31 mouse cellular contexts compared by ENCODE assay signal in genomic region chr6:128039077-128039766, GRCm38 (mm10).
A peak's percentile ranks its signal among the peaks of the same experiment; 100 is the strongest.
DNase-seq lines count a peak whose midpoint lies in the region; ATAC-seq and TF ChIP-seq lines count a peak whose summit lies in the region.
"Had no signal": no experiment of that assay in that cellular context is flagged by ENCODE, and none has a peak within 500 bp of the region (broad histone marks: within the 10 kb centered on the region; RNA-seq: fewer than 3 reads in every experiment).

No protein-coding gene starts in this region.

- no peaks in the 10 kb centered on the region for H3K9me3 ChIP-seq in heart, embryonic 10.5 days
- H3K9me3 ChIP-seq in liver, embryonic 11.5 days (ENCODE audit: control insufficient read depth, low read length), result no peaks in the 10 kb centered on the region
- H3K9me3 ChIP-seq: embryonic facial prominence, embryonic 10.5 days; embryonic facial prominence, embryonic 13.5 days; forebrain, embryonic 10.5 days; forebrain, embryonic 13.5 days had no signal

- H3K4me1 ChIP-seq in heart, embryonic 10.5 days, result peaks cover 98% of the 10 kb centered on the region
- peaks cover 15% of the 10 kb centered on the region for H3K4me1 ChIP-seq in liver, adult 2 months (ENCODE audit: control insufficient read depth, insufficient read depth, low read length)
- peaks cover 8% of the 10 kb centered on the region for H3K4me1 ChIP-seq in liver, embryonic 11.5 days (replicated peaks; ENCODE audit: control insufficient read depth, insufficient read depth, low read length)

- H3K27ac ChIP-seq in heart, embryonic 10.5 days, result 0 out of 2 replicates have a peak overlapping the region, but pooled peaks have one; percentile 23
- no peak overlapping the region for H3K27ac ChIP-seq in liver, adult 2 months (replicated peaks; ENCODE audit: insufficient read depth, low read depth, low read length)
- H3K27ac ChIP-seq in liver, embryonic 11.5 days (ENCODE audit: low read depth, low read length), result no peak overlapping the region
- H3K27ac ChIP-seq: embryonic facial prominence, embryonic 13.5 days; forebrain, embryonic 10.5 days; forebrain, embryonic 13.5 days; gastrocnemius, adult 2 months; hindbrain, embryonic 14.5 days; hindbrain, postnatal 0 days had no signal

- no peaks in the 10 kb centered on the region; the same call in 1 of the 2 replicates for H3K79me2 ChIP-seq in liver, adult 2 months (ENCODE audit: control insufficient read depth, insufficient read depth, low read length)
- no peaks in the 10 kb centered on the region for H3K79me2 ChIP-seq in myocyte (ENCODE audit: control insufficient read depth, insufficient read depth)

- intact Hi-C loops in heart, postnatal 10 days (cut with DNase I), result no loop called here

- 85% methylated on average over 9 of the region's 9 CpGs for WGBS in heart, embryonic 10.5 days
- WGBS in liver, adult 2 months, result 40% methylated on average over 9 of the region's 9 CpGs
- WGBS in liver, embryonic 11.5 days, result 81% methylated on average over 9 of the region's 9 CpGs

- no peak overlapping the region for H3K4me2 ChIP-seq in liver, embryonic 11.5 days
- H3K4me2 ChIP-seq in myocyte (ENCODE audit: low read depth), result no peak overlapping the region
- H3K4me2 ChIP-seq: embryonic facial prominence, embryonic 13.5 days; forebrain, embryonic 13.5 days; heart, embryonic 11.5 days; hindbrain, embryonic 14.5 days had no signal

- no peaks in the 10 kb centered on the region for H3K36me3 ChIP-seq in heart, embryonic 10.5 days
- H3K36me3 ChIP-seq in liver, adult 2 months (ENCODE audit: control insufficient read depth, insufficient read depth, low read length), result no peaks in the 10 kb centered on the region
- no peaks in the 10 kb centered on the region for H3K36me3 ChIP-seq in liver, embryonic 11.5 days (ENCODE audit: control insufficient read depth, insufficient read depth, low read length)
- H3K36me3 ChIP-seq in myocyte (ENCODE audit: control insufficient read depth, insufficient read depth), result no peaks in the 10 kb centered on the region
- H3K36me3 ChIP-seq: embryonic facial prominence, embryonic 10.5 days; embryonic facial prominence, embryonic 13.5 days; forebrain, embryonic 10.5 days had no signal

- no peak overlapping the region for H3ac ChIP-seq in myocyte (ENCODE audit: control insufficient read depth, insufficient read length)

- H3K27me3 ChIP-seq in heart, embryonic 10.5 days (ENCODE audit: insufficient read depth, poor library complexity, severe bottlenecking), result no peaks in the 10 kb centered on the region
- H3K27me3 ChIP-seq in liver, adult 2 months (ENCODE audit: control insufficient read depth, insufficient read depth, low read length), result no peaks in the 10 kb centered on the region
- peaks cover 26% of the 10 kb centered on the region for H3K27me3 ChIP-seq in liver, embryonic 11.5 days (replicated peaks; ENCODE audit: control insufficient read depth, insufficient read depth, low read length)
- H3K27me3 ChIP-seq in myocyte (ENCODE audit: control insufficient read depth, insufficient read depth, insufficient read length), result no peaks in the 10 kb centered on the region

- H3K9ac ChIP-seq in liver, adult 2 months (ENCODE audit: low read depth, low read length), result no peak overlapping the region
- no peak overlapping the region for H3K9ac ChIP-seq in liver, embryonic 11.5 days (ENCODE audit: low read depth, low read length)
- H3K9ac ChIP-seq: embryonic facial prominence, embryonic 13.5 days; forebrain, embryonic 13.5 days; hindbrain, embryonic 14.5 days had no signal

- ATAC-seq in liver, embryonic 11.5 days (replicated peaks; ENCODE audit: low FRiP score), result no peak
- no peak for ATAC-seq in monocyte, adult 5-6 weeks (replicated peaks; ENCODE audit: insufficient number of reproducible peaks, low FRiP score, low TSS enrichment, poor library complexity, severe bottlenecking)
- ATAC-seq: activated CD4-positive, CD25-positive, alpha-beta regulatory T cell, adult 4 months; CD4-positive, CD25-positive, alpha-beta regulatory T cell, adult 4 months; forebrain, embryonic 13.5 days; forebrain, embryonic 16.5 days; hindbrain, postnatal 0 days; inflammation-experienced regulatory T-cells, adult 6 months had no signal

- no peak for DNase-seq in heart, embryonic 10.5 days (ENCODE audit: low spot score)
- DNase-seq in heart, postnatal 10 days, result no peak
- peak; percentile 80 for DNase-seq in liver, adult 2 months (ENCODE audit: extremely low read depth, low read depth, low spot score)
- DNase-seq in liver, embryonic 11.5 days (ENCODE audit: low spot score), result no peak
- peak; percentile 43 for DNase-seq in NIH3T3 (ENCODE audit: low read depth)
- no peak for DNase-seq in spleen, adult 12 weeks (ENCODE audit: low spot score)
- DNase-seq: adrenal gland, adult 8-10 months; adrenal gland, postnatal 25 days; B cell, adult 2 months; cerebellum, adult 11-12 months; cerebellum, adult 8-10 months; cerebellum, postnatal 36 days; gastrocnemius, adult 2 months; gastrocnemius, postnatal 25 days; heart, adult 18-20 months; heart, postnatal 14 days; heart, postnatal 4 days had no signal

- no peak for TF ChIP-seq POLR2A in liver, adult 2 months (IDR thresholded peaks at IDR 0.05; ENCODE audit: extremely low read depth, insufficient read depth, low read length)
- TF ChIP-seq POLR2A in myocyte (IDR thresholded peaks at IDR 0.05; ENCODE audit: insufficient read length, low read depth), result no peak

- no peak overlapping the region for H3K4me3 ChIP-seq in heart, embryonic 10.5 days
- no peak overlapping the region for H3K4me3 ChIP-seq in liver, adult 2 months (ENCODE audit: insufficient read depth, low read depth, low read length)
- H3K4me3 ChIP-seq in liver, embryonic 11.5 days (ENCODE audit: low read depth, low read length), result no peak overlapping the region
- H3K4me3 ChIP-seq in myocyte, result no peak overlapping the region
- H3K4me3 ChIP-seq: embryonic facial prominence, embryonic 10.5 days; embryonic facial prominence, embryonic 13.5 days; erythroblast, embryonic 14.5 days; forebrain, embryonic 10.5 days; forebrain, embryonic 13.5 days; gastrocnemius, adult 2 months had no signal

- no peak for TF ChIP-seq CTCF in liver, adult 2 months (IDR thresholded peaks at IDR 0.05; ENCODE audit: low read depth, low read length)

TF ChIP-seq in myocyte, 11 proteins besides CTCF, POLR2A, EP300 and RAD21:
- TF ChIP-seq MYOD1 (IDR thresholded peaks at IDR 0.05; ENCODE audit: control insufficient read depth in 1 of 3, insufficient read length in 2 of 3, low read depth in 2 of 3) (peak in 2 of 3 experiments; percentile 24 to 51), E2F4 (IDR thresholded peaks at IDR 0.05; ENCODE audit: insufficient read depth) (no peak)

Comparison
In these comparisons a context has a peak if more than half of its experiments do, and no peak if none do; other contexts are left out.
1. DNase-seq: peak in liver, adult 2 months (single experiment) and NIH3T3 (single experiment); none in heart, embryonic 10.5 days (single experiment), heart, postnatal 10 days (0 of 2), liver, embryonic 11.5 days (single experiment) and spleen, adult 12 weeks (single experiment).